Mouse (Mus musculus): ENCODE measurements around the gene Rps26.

GRCm38 (mm10) chr10:128631571-128631970 lies 5.0 kb upstream of the Rps26 start:
- no peak for TF ChIP-seq MYOD1 (IDR thresholded peaks at IDR 0.05; ENCODE audit: control insufficient read depth in 1 of 3, insufficient read length in 2 of 3, low read depth in 2 of 3)
- TF ChIP-seq POLR2A (IDR thresholded peaks at IDR 0.05; ENCODE audit: insufficient read length, low read depth), result no peak
- TF ChIP-seq TCF12 (IDR thresholded peaks at IDR 0.05; ENCODE audit: insufficient read depth, poor library complexity, severe bottlenecking), result no peak
- TF ChIP-seq MAX (IDR thresholded peaks at IDR 0.05; ENCODE audit: low read depth), result no peak
- no peak for TF ChIP-seq E2F4 (IDR thresholded peaks at IDR 0.05; ENCODE audit: insufficient read depth)
- TF ChIP-seq USF1 (IDR thresholded peaks at IDR 0.05; ENCODE audit: low read depth), result no peak
- TF ChIP-seq POLR2AphosphoS2 (IDR thresholded peaks at IDR 0.05; ENCODE audit: insufficient read length, low read depth), result no peak
- TF ChIP-seq SRF (IDR thresholded peaks at IDR 0.05; ENCODE audit: control insufficient read depth, insufficient read length, low read depth), result no peak
- TF ChIP-seq CEBPB (IDR thresholded peaks at IDR 0.05; ENCODE audit: insufficient read depth, poor library complexity, severe bottlenecking), result no peak
- TF ChIP-seq MYOG (IDR thresholded peaks at IDR 0.05; ENCODE audit: control insufficient read depth in 1 of 3, insufficient read depth in 1 of 3, insufficient read length in 2 of 3, low read depth in 2 of 3), result no peak
- no peak for TF ChIP-seq TCF3 (IDR thresholded peaks at IDR 0.05; ENCODE audit: insufficient read length, low read depth)
